Mouse (Mus musculus) lung, postnatal 10 days (tissue): Measurements from ENCODE around the gene Tradd.
A peak's percentile ranks its signal among the peaks of the same experiment; 100 is the strongest.

ENCODE experiments used
- DNase-seq: peaks from one replicate; pipeline ENCODE4 v3.0.0; 2021

The Tradd gene

GRCm38 (mm10) chr8:105264024-105264982, at the start of gene Tradd, which contains the start of gene Fbxl8:
Tradd (minus strand) TSS chr8:105264609.
Fbxl8 (plus strand) TSS chr8:105264648.
- DNase-seq, result peak; percentile 85

GRCm38 (mm10) chr8:105313622-105314402, 49.4 kb upstream of the Tradd start:
- DNase-seq, result no peak

- DNase-seq, result no peak
Observed at GRCm38 (mm10) chr8:105312891-105313481, 48.6 kb upstream of the Tradd start.

DNA sequence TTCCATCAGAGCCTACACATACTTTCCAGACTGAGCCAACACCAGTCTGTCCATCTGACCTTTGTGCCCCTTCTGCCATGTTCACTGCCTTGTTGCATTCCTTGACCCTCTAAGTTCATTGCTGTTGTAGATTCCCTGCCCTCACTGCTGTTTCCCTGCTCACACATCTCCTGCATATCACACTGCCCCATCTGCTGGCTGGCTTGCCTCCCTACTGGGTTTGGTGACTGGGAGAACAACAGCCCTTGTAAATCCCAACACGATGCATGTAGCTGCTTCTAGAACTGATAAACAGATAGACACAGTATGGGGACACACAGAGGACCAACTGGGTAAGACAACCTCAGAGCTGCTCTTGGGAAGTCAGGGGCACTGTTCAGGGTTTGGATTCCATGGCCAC, 47.3 kb upstream of the Tradd start:
- no peak for DNase-seq

DNA sequence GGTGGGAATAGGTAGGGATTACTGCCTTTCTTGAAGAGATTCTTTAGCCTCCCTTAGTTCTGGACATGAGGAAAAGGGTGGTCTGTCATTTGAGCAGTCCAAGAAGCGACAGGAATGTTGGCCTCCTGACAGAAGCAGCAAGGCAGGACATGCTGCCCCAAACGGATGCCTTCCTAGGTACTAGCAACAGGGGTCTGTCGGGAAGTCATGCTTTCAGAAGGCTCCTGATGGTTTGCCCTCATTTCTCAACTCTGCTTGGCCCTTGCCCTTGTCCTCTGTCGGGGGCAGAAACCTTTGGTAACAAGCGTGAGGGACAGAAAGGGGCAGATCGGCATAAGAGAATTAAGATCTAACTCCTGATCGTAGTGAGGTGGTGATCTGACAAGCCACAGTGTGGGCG, 45.7 kb upstream of the Tradd start:
- no peak for DNase-seq

DNA sequence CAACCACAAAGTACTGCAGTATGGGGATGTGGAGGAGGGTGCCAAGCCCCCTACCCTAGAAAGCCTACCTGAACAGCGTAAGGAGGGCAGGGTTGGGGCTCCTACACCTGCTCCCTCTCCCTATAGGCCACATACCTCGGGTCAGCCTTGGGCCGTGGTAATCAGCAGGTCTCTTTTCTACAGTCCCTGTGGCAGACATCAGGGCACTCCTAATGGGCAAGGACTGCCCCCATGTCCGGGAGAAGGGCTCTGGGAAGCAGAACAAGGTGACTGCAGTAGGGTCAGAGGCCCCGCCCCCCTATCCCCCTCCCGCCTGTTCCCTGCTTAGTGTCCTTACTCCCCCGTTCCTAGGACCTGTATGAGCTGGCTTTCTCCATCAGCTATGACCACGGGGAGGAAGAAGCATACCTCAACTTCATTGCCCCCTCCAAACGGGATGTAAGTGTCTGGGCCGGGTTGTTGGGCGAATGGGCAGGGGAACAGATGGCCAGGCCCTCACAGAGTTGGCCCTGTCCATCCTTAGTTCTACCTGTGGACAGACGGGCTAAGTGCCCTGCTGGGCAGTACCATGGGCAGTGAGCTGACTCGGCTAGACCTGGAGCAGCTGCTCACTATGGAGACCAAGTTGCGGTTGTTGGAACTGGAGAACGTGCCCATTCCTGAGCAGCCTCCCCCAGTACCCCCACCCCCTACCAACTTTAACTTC, 44.9 kb upstream of the Tradd start:
- DNase-seq, result no peak

DNA sequence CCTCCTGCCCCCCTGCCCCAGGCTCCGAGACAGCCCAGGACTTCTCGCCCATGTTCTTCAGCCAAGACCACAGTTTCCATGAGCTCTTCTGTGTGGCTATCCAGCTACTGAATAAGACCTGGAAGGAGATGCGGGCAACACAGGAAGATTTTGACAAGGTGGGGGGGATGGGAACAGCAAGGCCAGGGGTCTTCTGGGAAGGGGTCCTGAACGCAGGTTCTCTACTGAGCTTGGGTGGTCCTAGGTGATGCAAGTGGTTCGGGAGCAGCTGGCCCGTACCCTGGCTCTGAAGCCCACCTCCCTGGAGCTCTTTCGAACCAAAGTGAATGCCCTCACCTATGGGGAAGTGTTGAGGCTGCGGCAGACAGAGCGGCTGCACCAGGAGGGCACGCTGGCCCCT, 44.0 kb upstream of the Tradd start:
- no peak for DNase-seq

DNA sequence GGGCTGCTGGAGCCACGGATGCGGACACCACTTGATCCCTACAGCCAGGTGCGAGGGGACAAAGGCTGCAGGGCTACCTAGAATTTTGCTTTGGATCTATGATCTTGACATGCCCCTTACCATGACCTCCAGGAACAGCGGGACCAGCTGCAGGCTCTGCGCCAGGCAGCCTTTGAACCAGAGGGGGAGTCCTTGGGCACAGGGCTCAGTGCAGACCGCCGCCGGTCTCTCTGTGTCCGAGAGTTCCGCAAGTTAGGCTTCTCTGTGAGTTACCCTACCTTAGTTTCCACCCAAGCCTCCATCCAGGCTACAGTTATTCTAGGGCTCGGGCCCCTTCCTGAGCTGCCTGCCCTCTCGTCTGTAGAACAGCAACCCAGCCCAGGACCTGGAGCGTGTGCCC, 43.3 kb upstream of the Tradd start:
- DNase-seq, result no peak

- DNase-seq, result no peak
Observed at GRCm38 (mm10) chr8:105306146-105306691, 41.8 kb upstream of the Tradd start.

- DNase-seq, result peak; percentile 85
Observed at GRCm38 (mm10) chr8:105305211-105306145, 41.1 kb upstream of the Tradd start, which contains the start of gene Elmo3. Elmo3 (plus strand) TSS chr8:105305601.

DNA sequence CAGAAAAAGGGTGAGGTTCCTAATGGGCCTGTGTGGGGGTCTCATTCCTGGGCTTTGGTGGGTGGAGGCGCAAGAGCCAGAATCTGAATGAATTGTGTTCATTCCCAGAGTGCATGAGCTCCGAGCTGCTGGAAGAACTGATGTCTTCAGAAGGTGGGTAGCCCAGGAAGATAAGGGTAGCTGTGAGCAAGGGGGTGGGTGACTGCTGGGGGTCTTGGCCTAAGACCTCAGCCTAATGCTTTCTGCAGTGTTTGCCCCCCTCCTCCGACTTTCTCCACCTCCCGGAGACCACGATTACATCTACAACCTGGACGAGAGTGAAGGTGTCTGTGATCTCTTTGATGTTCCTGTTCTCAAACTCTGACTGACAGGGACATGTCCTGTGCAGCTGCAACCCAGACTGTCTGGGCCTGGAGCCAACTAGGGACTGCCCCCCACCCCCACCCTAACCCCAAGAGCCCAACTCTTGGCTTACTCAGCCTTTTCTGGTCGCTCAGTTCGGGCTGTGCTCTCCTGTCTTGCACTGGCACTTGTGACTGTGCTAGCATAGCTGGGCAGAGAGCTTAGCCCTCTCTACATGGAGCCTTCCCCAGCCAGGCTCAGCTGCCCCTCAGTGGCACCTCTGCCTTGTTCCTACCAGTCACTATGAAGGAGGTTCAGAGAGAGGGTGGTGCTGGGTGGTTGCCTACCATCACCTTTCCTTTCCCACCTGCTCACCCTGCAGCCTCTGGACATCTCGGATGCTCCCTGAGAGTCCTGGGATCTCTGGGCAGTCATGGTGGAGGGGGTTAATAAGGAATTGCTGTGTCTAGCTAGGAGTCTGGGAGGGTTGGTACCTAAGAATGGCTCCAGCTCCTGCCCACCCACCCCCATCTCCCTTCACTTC, 40.2 kb upstream of the Tradd start:
- no peak for DNase-seq

GRCm38 (mm10) chr8:105303874-105304273, 39.5 kb upstream of the Tradd start:
- no peak for DNase-seq

GRCm38 (mm10) chr8:105303396-105303795, 39.0 kb upstream of the Tradd start:
- no peak for DNase-seq

DNA sequence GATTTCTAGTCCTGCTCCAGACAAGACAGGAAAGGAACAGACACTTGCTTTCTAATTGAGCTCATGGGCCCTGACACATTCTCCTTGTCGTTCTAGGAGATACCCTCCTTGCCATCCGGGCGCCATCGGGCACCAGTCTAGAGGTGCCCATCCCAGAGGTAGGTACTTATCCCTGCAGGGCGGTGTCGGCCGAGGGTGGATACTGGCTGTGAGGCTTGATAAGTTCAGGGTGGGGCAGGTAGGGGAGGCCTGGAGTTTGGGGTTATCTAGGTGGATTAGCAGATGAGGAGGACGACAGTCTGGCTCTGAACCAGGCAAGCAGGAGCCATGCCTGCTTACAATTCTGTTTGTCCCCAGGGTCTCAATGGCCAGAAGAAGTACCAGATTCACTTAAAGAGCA, 35.6 kb upstream of the Tradd start:
- DNase-seq, result no peak

- no peak for DNase-seq
Observed at GRCm38 (mm10) chr8:105298351-105299252, 34.2 kb upstream of the Tradd start.

GRCm38 (mm10) chr8:105297511-105298192, 33.2 kb upstream of the Tradd start, which contains the start of gene E2f4:
E2f4 (plus strand) TSS chr8:105297663.
- peak; percentile 95 for DNase-seq

GRCm38 (mm10) chr8:105295895-105296573, 31.6 kb upstream of the Tradd start, which contains the start of gene Exoc3l:
Exoc3l (minus strand) TSS chr8:105296101.
- peak; percentile 61 for DNase-seq

DNA sequence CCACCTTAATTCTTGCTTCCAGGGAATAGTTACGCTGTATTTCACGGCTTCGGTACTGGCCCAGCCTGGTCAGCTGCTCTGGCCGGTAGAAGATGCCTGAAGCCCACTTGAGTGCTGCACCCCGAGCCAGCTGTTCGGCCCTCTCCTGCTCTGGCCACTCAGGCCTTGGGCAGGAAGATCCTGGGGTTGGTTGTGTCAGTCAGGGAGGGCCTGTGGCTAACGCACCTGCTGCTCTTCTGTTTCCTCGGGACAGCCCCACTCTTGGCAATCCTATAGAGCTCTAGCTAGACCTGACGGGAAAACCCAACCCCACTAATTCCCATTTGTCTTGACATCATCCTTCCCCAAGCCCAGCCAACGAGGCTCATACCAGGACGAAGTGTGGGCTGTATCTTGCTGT, 30.8 kb upstream of the Tradd start:
- no peak for DNase-seq
